Mouse (Mus musculus): ENCODE data around the gene Nicn1. TPM values are rescaled to one million over a fixed set of nuclear protein-coding genes. Genes with fewer than 3 reads are reported as not detected.
"Not testable (repeated sequence)": the region's sequence is repeated elsewhere in the genome, so short reads cannot be mapped to it uniquely, and the experiment has no call there.

Gene Nicn1
- polyA plus RNA-seq, 1 experiment from 2014 or later = 136 TPM

GRCm38 (mm10) chr9:108284410-108284809, 5.8 kb upstream of the Nicn1 start:
- no peaks in the 10 kb centered on the region for H3K9me3 ChIP-seq (replicated peaks)
- no peaks in the 10 kb centered on the region for H3K36me3 ChIP-seq
- no peak overlapping the region for H3K4me3 ChIP-seq (replicated peaks)
- no peaks in the 10 kb centered on the region for H3K27me3 ChIP-seq (replicated peaks)
- no peak overlapping the region for H3K27ac ChIP-seq (replicated peaks)
- H3K4me2 ChIP-seq = no peak overlapping the region
- ATAC-seq (ENCODE audit: low FRiP score) = peak; percentile 69; the same call in 1 of the 2 replicates
- H3K9ac ChIP-seq (replicated peaks) = no peak overlapping the region
- H3K4me1 ChIP-seq = no peaks in the 10 kb centered on the region; the same call in 1 of the 2 replicates
- WGBS = 11% methylated on average over 6 of the region's 6 CpGs

DNA sequence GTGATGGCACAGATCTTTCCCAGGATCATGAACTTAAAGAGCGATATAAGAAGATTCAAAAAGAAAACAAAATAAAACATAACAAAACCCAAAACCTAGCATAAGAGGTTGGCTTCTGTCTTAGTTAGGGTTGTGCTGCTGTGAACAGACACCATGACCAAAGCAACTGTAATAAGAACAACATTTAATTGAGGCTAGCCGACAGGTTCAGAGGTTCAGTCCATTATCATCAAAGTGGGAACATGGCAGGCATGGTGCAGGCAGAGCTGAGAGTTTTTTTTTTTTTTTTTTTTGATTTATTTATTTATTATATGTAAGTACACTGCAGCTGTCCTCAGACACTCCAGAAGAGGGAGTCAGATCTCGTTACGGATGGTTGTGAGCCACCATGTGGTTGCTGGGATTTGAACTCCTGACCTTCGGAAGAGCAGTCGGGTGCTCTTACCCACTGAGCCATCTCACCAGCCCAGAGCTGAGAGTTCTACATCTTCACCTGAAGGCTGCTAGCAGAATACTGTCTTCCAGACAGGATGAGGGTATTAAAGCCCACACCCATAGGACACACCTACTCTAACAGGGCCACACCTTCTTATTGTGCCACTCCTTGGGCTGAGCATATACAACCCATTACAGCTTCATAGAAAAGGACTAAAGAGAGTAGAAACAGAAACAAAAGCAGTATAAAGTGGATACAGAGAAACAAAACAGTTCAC, 2.5 kb upstream of the Nicn1 start:
- H3K4me2 ChIP-seq; H3K9me3 ChIP-seq (replicated peaks); H3K27ac ChIP-seq (replicated peaks); H3K4me3 ChIP-seq (replicated peaks); H3K36me3 ChIP-seq; H3K27me3 ChIP-seq (replicated peaks); H3K9ac ChIP-seq (replicated peaks); ATAC-seq (ENCODE audit: low FRiP score): not testable (repeated sequence)
- 88% methylated on average over 4 of the region's 6 CpGs for WGBS
- peaks cover 15% of the 10 kb centered on the region for H3K4me1 ChIP-seq

DNA sequence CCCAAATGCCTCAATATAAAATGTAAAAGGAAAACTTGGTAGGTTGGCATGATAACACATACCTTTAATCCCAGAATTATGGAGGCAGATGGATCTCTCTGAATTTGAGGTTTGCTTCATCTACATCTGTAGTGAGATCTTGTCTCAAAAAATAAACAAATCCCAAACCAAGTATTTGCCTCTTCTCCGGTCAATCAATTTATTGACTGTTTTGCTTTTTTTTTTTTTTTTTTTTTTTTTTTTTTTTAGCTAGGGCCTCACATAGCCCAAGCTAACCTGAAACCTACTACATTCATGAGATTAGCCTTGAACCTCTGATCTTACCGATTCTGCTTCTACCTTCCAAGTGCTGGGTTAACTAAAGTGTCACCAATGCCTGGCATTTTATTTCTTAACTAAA, 882 bp upstream of the Nicn1 start:
- Histone ChIP-seq H3K27ac (replicated peaks) (peak overlapping the region; percentile 93), H3K27me3 (replicated peaks) (no peaks in the 10 kb centered on the region), H3K4me1 (peaks cover 15% of the 10 kb centered on the region), H3K4me2 (peak overlapping the region; percentile 74), H3K9ac (replicated peaks) (peak overlapping the region; percentile 81; the same call in 1 of the 2 replicates), H3K4me3 (replicated peaks) (peak overlapping the region; percentile 65), H3K36me3 (peaks cover 11% of the 10 kb centered on the region), H3K9me3 (replicated peaks) (no peaks in the 10 kb centered on the region)
- WGBS = 58% methylated on average over 2 of the region's 2 CpGs
- ATAC-seq (ENCODE audit: low FRiP score) = no peak

DNA sequence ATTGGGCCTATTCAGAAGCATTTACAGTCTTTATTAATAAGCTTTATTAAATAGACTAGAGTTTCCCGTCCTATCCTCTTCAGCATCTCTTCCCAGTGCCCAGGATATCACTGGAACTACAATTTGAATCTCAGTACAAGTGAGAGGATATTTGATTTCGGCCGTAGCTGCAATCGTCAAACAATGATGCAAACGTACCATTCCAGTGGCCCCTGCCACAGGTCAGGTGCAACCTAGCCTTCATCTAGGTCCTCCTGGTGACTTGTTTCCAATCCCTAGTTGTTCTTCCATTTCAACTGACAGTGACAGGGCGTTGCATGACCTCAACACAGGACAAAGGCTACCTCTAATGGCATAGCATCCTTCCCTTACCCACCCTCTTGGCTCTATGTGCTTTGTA, 544 bp downstream of the Nicn1 start:
- Histone ChIP-seq H3K4me2 (peak overlapping the region; percentile 74), H3K9me3 (replicated peaks) (no peaks in the 10 kb centered on the region), H3K27me3 (replicated peaks) (no peaks in the 10 kb centered on the region), H3K27ac (replicated peaks) (peak overlapping the region; percentile 85), H3K9ac (replicated peaks) (peak overlapping the region; percentile 70), H3K4me3 (replicated peaks) (peak overlapping the region; percentile 65), H3K36me3 (peaks cover 25% of the 10 kb centered on the region), H3K4me1 (peaks cover 15% of the 10 kb centered on the region)
- WGBS = 41% methylated on average over 6 of the region's 6 CpGs
- peak; percentile 20; the same call in 1 of the 2 replicates for ATAC-seq (ENCODE audit: low FRiP score)

DNA sequence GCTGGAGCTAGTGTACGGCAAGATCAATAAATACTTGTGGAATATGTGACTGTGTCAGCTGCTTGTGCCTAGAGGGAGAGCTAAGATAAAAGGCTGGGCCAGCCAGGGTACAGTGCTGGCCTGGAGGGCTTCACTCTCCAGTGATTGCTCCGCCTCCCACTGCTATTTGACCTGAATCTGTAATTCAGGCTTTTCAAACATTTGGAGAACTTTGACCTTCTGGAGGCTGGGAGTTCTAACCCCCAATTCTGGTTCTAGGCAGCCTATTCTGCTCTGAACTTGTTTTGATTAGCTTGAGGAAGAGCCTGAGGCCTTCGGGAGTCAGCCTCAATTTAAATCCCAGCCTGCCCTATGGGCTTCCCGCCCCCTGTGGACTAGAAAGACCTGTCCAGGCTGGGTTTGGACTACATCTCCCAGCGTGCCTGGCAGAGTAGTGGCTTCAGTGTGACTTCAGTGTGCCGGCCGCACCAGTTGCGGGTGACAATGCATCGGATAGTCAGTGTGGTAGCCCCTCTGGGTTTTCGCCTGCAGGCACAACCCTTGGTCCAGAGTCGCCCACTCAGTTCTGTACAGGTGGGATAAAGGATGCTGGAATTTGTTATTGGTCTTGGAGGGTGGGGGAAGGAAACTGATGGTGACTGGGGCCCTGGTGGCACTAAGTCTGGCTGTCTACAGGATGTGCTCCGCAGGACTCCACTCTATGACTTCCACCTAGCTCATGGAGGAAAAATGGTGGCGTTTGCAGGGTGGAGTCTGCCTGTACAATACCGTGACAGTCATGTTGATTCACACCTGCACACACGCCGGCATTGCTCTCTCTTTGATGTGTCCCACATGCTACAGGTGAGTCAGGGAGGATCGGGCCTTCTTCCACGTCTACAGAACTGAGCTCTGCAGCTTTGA, 6.5 kb downstream of the Nicn1 start, which contains the start of gene Amt:
Gene Amt (plus strand): TSS at position 401 of the 903 bp plus-strand sequence.
- no peak within 1 kb of the TSS for H3K9ac ChIP-seq (replicated peaks)
- H3K4me1 ChIP-seq = peaks cover 6% of the 10 kb centered on the region
- 20% methylated on average over 18 of the region's 18 CpGs for WGBS
- peaks cover 48% of the 10 kb centered on the region for H3K36me3 ChIP-seq
- H3K4me3 ChIP-seq (replicated peaks) = peak within 1 kb of the TSS; percentile 22
- peak within 1 kb of the TSS; percentile 41 for H3K4me2 ChIP-seq
- no peaks in the 10 kb centered on the region for H3K9me3 ChIP-seq (replicated peaks)
- no peak within 1 kb of the TSS for H3K27ac ChIP-seq (replicated peaks)
- H3K27me3 ChIP-seq (replicated peaks) = no peaks in the 10 kb centered on the region
- no peak for ATAC-seq (ENCODE audit: low FRiP score)

DNA sequence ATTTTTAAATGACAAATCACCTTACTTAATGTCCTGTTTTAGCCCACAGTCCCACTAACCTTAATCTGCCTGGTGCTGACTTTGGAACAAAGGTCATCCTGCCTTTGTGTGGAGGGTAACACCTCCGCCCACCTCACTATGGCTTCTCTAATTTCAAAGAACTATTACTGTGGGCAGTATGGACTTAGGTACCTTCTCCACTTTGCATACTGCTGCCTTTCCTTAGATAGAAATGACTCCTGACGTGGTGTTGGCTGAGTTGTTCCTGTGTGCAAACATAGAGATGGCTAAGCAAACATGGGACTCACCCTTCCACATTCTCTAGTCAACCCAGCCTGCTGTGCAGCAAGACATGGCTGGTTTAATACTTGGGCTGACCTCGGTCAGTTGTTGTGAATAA, 11.6 kb downstream of the Nicn1 start:
- Histone ChIP-seq H3K27ac (replicated peaks) (no peak overlapping the region), H3K9ac (replicated peaks) (no peak overlapping the region)
- 78% methylated on average over 3 of the region's 3 CpGs for WGBS

GRCm38 (mm10) chr9:108304716-108305115, 14.5 kb downstream of the Nicn1 start:
- peaks cover 46% of the 10 kb centered on the region for H3K4me1 ChIP-seq
- H3K4me3 ChIP-seq (replicated peaks) = peak overlapping the region; percentile 83
- no peak for ATAC-seq (ENCODE audit: low FRiP score)
- H3K27me3 ChIP-seq (replicated peaks) = no peaks in the 10 kb centered on the region
- no peaks in the 10 kb centered on the region for H3K9me3 ChIP-seq (replicated peaks)
- peak overlapping the region; percentile 91 for H3K9ac ChIP-seq (replicated peaks)
- H3K4me2 ChIP-seq = peak overlapping the region; percentile 92
- WGBS = 90% methylated on average over 4 of the region's 4 CpGs
- H3K36me3 ChIP-seq = peaks cover 36% of the 10 kb centered on the region
- peak overlapping the region; percentile 97; the same call in 1 of the 2 replicates for H3K27ac ChIP-seq (replicated peaks)

More for the DNA sequence above, 11.6 kb downstream of the Nicn1 start:
- no peaks in the 10 kb centered on the region for H3K9me3 ChIP-seq (replicated peaks)
- no peak for ATAC-seq (ENCODE audit: low FRiP score)
- H3K4me2 ChIP-seq = no peak overlapping the region
- peaks cover 23% of the 10 kb centered on the region for H3K4me1 ChIP-seq
- H3K4me3 ChIP-seq (replicated peaks) = no peak overlapping the region
- H3K27me3 ChIP-seq (replicated peaks) = no peaks in the 10 kb centered on the region
- peaks cover 41% of the 10 kb centered on the region for H3K36me3 ChIP-seq

DNA sequence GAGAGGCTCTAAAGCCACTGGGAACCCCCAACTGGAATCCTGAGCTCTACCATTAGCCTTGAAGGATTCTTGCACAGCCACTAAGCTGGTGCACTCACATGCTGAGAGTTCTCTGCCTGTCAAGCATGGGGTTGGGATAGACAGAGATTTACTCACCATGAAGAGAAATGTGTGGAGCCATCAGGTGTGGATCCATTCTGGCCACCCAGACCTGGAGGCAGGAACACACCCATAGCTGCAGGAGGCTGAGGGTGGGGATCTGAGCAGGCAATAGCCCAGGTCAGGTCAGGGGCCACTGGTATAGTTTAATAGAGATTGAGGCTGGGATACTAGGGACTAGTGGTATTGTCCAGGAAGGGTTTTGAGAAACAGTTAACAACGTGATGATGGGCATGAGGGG, 14.9 kb downstream of the Nicn1 start:
- Histone ChIP-seq H3K9ac (replicated peaks) (peak overlapping the region; percentile 91), H3K4me1 (peaks cover 50% of the 10 kb centered on the region), H3K4me3 (replicated peaks) (peak overlapping the region; percentile 83), H3K36me3 (peaks cover 36% of the 10 kb centered on the region), H3K27ac (replicated peaks) (peak overlapping the region; percentile 97), H3K4me2 (peak overlapping the region; percentile 92), H3K9me3 (replicated peaks) (no peaks in the 10 kb centered on the region), H3K27me3 (replicated peaks) (no peaks in the 10 kb centered on the region)
- 0% methylated on average over 1 of the region's 1 CpGs for WGBS
- no peak; the same call in 1 of the 2 replicates for ATAC-seq (ENCODE audit: low FRiP score)

- H3K4me2 ChIP-seq = peak within 1 kb of the TSS; percentile 92
- H3K4me1 ChIP-seq = peaks cover 55% of the 10 kb centered on the region
- peak; percentile 97 for ATAC-seq (ENCODE audit: low FRiP score)
These were observed 15.6 kb downstream of the Nicn1 start, which contains the start of the genes Rhoa and Tcta for GRCm38 (mm10) chr9:108305629-108306520. Rhoa (plus strand) TSS chr9:108306129. Tcta (minus strand) TSS chr9:108306160.

GRCm38 (mm10) chr9:108306571-108306980, 16.3 kb downstream of the Nicn1 start:
- Histone ChIP-seq H3K36me3 (peaks cover 24% of the 10 kb centered on the region), H3K9ac (replicated peaks) (peak overlapping the region; percentile 92), H3K4me2 (peak overlapping the region; percentile 61), H3K27me3 (replicated peaks) (no peaks in the 10 kb centered on the region), H3K9me3 (replicated peaks) (no peaks in the 10 kb centered on the region), H3K4me1 (peaks cover 58% of the 10 kb centered on the region), H3K27ac (replicated peaks) (peak overlapping the region; percentile 97), H3K4me3 (replicated peaks) (peak overlapping the region; percentile 83)
- peak; percentile 70 for ATAC-seq (ENCODE audit: low FRiP score)
- WGBS = under 1% methylated on average over 51 of the region's 51 CpGs

More at GRCm38 (mm10) chr9:108305629-108306520, 15.6 kb downstream of the Nicn1 start, which contains the start of the genes Rhoa and Tcta:
- under 1% methylated on average over 77 of the region's 81 CpGs for WGBS
- no peaks in the 10 kb centered on the region for H3K9me3 ChIP-seq (replicated peaks)
- peaks cover 29% of the 10 kb centered on the region for H3K36me3 ChIP-seq
- H3K9ac ChIP-seq (replicated peaks) = peak within 1 kb of the TSS; percentile 92
- peak within 1 kb of the TSS; percentile 83 for H3K4me3 ChIP-seq (replicated peaks)
- H3K27ac ChIP-seq (replicated peaks) = peak within 1 kb of the TSS; percentile 97
- no peaks in the 10 kb centered on the region for H3K27me3 ChIP-seq (replicated peaks)
